Mouse (Mus musculus) cerebellum, adult 9-11 months (tissue): ENCODE results near the gene Syf2.
A peak's percentile ranks its signal among the peaks of the same experiment; 100 is the strongest.

Experiments used
- DNase-seq: peaks from one replicate; pipeline ENCODE4 v3.0.0; 2022

Gene Syf2

DNA sequence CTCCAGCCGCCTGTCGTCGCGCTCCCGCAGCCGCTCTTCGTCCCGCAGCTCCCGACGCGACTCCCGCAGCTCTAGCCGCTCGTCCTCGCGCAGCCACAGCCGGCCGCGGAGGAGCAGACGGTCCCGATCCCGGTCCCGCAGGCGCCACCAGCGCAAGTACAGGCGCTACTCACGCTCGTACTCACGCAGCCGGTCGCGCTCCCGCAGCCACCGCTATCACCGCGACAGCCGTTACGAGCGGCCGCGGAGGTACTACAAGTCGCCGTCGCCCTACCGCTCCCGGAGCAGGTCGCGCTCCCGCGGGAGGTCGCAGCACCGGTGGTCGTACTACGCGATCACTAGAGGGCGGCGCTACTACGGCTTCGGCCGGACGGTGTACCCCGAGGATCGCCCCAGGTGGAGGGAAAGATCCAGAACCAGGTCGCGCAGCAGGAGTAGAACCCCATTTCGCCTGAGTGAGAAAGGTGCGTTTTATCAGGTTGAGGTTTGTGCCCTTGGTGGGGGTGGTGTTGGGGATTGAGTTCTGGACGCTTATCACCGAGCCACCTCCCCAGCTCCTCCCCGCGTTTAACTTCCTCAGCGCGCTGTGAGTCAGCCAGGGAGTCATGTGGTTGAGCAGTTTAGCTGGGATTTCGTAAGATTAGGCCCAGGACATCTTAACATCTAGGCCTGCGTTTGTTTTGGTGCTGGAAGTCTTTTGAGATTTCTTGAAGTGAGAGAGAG lies 6.5 kb upstream of the Syf2 start:
- peak; percentile 67 for DNase-seq

DNA sequence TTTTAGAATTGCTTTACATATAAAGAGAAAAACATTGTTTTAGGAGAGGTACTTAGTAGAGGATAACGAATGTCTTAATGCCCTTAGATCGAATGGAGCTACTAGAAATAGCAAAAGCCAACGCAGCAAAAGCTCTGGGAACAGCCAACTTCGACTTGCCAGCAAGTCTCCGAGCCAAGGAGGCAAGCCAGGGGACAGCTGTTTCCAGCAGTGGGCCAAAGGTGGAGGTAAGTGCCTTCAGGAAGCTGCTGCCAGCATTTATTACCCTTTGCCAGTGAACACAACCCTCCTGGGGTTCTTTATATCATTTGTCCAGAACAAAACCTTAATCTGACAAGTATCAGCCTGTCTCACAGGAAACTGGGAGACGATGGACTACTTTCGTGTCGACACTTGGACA lies 5.5 kb upstream of the Syf2 start:
- no peak for DNase-seq

DNA sequence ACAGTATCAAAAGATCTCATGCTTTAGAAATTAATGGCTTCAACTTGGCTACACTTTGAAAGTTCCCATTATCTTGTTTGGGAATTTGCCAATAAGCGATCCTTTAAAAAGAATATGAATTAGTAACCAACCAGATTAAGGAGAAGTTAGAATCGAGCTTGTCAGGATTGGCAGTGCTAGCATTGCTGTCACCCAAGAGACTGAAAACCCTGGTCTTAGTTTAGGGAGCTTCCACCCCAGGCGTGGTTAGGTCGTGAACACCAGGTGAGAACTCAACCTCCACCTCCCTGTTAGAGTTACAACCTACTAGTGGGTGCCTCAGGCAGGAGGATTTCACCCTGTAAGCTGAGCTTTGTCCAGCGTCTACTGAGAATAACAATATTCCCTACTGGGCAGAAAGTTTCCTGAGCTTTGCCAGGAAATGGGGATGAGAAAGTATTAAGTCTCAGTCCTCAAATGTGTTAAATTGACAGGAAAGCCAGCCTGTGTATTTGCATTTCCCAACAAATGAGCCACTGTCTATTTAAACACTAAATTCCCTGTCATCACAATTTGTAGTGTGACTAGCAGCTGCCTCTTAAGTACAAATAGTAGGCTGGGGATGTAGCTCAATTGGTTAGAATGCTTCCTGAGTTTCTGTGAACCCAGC lies 2.8 kb upstream of the Syf2 start:
- DNase-seq = no peak

DNA sequence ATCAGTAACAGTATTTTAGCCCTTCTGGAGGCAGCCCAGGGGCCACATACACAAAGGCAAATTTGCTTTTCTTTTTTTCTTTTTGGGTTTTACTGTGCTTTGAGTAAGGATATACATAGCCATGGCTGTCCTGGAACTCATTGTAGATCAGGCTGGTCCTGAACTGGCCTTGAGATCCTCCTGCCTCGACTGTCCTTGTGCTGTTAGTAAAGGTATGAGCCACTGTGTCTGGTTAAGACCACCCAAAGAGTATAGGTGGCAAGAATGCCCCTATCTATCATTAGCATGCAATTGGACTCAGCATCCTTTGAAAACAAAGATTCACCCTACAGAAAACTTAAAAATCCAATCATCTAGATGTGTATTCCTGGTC lies 2.2 kb upstream of the Syf2 start:
- DNase-seq = no peak

DNA sequence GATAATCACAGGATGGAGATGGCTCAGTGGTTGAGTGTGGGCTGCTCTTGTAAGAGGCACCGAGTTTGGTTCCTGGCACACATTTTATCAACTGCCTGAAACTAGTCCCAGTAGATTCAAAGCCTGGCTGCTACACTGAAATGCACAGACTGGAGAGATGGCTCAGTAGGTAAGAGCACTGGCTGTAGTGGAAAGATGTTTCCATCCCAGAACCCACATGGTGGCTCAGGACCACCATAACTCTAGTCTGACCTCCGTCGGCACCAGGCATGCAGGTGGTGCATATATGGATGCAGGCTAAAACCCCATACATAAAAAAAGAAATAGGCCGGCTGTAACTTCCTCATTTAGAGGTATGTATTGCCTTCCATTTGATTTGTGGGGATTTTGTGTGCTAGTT lies 1.2 kb upstream of the Syf2 start:
- no peak for DNase-seq

DNA sequence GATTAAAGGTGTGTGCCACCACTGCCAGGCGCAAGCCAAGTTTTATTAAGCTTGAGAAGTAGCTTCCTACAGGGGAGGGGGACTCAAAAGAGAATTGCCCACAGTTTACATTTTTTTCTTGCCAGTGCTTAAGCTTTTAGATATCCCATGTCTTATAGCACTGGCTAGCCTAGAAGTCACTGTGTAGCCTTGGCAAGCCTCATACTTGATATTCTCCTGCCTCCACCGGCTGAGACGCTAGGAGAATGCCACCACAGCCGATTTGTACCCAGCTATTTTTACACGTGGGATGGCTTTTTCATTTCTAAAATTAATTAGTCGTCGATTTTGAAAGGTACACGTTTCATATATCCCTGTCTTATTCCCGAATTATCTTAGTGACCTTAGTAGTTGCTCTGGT lies 508 bp upstream of the Syf2 start:
- DNase-seq = no peak

DNA sequence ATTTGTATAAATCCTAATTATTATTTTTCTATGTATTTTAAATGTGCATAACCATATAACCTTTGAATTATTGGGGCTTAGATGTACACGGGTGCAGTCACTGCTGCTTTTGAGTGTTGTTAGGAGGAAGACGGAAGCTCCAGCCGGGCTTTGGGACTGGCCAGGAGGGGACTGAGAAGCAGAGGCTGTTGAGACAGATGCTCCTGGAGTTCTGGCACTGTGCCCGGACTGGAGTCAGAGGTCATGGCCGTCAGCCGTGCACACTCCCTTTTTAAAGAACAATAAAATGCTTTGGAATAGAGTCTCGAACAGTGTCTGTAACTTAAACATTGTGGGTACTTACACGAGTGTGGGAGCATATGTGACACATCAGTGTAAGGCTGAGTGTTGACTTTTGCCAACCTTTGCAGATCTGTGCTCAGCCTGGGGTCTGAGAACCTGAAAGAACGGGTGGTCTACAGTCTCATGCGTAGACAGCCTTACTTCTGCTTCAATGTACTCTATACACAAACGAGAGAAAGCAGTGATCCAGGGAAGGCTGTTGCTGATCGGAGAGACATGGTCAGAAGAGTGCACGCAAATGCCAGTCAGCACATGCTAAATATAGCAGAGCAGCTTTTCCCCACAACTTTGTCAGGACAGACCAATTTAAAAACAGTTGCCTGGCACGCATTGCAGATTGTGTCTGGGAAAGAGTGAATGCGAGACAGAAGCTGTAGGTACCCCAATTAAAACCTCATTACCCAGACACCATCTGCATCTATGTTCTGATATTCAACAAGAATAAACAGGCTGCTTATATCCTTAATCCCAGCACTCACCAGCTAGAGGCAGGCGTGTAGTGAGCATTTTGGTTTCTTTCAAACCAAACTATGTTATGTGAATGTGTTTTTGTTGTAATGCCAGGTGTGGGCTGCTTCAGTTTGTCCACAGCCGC lies 6.8 kb downstream of the Syf2 start:
- no peak for DNase-seq

DNA sequence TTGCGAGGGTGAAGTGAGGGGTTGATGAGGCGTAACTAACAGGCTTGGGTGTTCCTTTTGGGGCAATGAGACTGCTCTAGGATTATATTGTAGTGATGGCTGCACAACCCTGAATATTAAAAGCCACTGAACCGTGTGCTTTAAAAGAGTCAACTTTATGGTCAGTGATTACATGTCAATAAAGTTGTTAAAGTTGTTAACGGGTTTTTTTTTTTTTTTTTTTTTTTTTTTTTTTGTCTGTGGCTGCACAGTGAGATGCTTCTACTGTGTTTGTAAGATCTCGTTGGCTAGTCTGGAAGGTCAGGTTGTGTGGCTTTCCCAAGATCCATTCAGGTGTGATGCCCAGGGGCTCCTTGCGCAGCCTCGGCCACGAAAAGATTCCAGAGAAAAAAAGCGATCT lies 9.2 kb downstream of the Syf2 start:
- DNase-seq = no peak

DNA sequence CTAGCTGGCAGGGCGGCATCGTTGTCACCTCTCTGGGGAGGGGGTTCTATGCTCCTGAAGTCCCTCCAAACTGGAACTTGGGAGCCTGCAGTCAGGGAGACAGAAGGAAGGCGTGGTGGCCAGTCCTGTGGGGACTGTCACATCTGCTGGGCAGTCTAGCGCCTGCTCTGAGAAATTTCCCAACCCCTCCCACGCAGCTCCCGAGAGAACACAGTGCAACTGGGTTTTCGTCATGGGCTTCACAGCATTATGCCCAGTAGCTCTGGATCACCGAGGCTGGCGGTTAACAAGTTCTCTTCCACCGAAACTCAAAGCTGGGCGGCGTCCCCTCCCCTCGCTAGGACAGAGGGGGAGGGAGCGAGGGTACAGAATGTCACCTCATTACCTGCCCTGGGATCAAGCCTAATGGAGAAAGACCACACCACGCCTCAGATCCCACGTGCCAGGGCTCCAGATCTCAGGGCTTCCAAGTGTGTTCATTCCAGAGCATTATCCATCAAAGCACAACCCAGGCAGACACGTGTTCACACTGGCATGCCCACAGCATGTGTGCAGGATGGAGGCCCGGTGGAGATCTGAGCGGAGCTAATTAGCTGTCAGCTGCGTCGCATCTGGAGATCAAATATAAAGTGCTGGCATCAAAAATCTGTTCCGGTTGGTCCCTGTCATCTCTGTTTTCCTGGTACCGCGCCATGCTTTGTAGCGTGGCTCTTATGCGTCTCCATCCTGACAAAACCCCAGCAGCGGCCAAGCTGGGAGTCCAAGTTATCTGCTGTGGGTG lies 13.2 kb downstream of the Syf2 start:
- no peak for DNase-seq

DNA sequence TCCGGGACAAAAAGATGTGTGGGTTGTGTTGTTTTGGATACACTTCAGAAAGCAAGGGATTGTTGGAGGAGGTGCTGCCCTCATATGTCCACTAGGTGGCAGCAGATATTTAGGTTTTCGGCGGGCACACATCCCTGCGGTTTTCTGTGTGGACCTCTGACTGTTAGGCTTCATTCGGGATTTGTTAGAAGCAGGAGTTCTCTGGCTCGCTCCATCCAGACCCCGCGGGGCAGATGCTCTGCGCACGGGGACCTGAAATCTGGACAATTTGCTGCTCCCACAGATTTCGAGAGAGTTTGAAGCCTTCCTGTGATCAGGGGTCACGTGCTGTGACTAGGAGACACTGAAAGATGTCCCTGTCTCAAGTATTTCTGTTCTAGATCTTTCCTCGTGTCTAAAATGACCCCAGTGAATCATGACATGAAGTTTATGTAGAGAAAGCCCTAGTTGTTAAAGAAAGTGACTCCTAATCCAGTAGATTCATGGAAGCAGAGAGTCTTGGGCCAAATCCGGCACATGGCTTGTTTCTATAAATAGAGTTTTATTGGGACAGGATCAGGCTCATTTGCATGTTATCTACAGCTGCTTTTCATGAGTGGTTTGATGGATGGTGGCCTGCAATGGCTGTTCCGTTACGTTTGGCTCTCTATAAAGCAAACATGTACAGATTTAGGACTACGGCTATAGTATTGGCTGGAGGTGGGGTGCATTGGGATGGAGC lies 15.5 kb downstream of the Syf2 start:
- peak; percentile 72 for DNase-seq

DNA sequence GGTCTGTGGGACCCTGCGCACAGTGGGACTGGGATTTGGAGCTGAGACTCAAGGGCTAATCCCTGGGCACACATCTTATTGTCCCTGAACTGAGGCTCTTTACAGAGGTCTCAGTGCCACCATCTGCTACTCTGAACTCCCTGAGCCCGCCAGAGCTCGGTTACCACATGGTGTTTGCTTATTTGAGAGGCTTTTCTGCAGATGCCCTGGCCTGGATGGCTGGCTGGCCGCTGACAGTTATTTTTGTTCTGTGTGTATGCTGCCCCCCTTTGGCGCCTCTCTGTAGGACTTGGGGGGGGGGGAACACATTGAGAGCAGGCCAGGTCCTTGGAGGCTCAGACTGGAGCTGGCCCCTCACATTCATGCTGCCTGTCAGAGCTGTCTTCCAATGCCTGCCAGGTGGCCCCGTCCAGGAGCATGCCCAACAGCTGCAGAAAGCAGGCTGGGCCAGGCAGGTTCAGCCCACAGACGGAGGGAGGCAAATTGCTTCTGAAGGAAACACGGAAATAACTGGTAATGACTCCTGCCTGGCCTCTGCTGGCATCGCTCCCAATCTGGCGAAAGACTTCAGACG lies 19.9 kb downstream of the Syf2 start:
- no peak for DNase-seq

DNA sequence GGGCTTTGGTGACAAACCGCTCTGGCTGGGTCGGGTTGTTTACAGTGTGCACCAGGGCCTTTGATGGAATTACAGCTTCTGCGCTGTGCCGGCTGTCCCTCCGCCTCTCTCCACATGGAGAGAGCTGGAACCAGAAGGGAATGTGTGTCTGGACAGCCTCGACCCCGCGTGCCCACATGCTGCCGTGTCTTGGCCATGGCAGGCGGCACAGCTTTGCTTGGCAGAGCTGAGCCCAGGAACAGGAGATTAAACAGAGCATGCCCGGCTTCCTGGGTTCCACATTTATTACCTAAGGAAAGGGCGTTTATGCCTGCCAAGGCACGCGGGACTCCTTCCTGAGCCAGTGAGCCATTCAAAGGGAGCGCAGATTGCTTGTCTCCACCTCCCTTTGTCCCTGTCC lies 23.8 kb downstream of the Syf2 start:
- peak; percentile 79 for DNase-seq

DNA sequence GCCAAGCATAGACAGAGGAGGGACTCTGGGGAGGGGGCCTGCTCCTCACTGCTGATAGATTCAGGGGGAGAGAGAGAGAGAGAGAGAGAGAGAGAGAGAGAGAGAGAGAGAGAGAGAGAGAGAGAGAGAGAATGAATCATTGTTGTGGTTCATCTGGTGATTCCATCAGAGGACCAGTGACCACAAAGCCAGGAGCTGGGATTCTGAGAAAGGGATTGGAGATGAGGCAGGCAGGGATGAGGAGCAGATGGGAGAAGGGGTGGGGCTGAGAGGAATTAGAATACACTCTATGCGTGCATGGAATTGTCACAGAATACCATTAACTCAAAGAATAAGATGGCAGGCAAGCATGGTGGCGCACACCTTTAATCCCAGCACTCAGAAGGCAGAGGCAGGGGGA lies 24.5 kb downstream of the Syf2 start:
- DNase-seq = no peak

DNA sequence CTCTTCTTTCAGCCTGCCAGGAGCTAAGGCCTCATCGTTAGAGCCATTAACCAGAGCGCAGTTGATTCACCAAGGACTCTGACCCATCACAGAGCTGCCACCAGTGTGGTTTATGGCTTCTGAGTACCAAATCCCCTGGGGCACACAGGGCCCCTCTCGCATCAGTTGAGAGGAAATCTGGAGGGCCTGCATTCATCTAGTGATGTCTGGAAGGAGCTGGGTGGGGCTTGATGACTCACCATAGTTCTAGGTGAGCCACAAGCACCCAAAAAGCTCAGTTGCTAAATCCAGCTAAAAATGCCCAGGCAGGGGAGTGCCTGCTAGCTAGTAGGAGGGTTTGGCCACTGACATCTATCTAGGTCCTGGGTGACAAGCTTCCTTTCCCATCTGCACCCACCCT lies 25.1 kb downstream of the Syf2 start:
- DNase-seq = no peak

DNA sequence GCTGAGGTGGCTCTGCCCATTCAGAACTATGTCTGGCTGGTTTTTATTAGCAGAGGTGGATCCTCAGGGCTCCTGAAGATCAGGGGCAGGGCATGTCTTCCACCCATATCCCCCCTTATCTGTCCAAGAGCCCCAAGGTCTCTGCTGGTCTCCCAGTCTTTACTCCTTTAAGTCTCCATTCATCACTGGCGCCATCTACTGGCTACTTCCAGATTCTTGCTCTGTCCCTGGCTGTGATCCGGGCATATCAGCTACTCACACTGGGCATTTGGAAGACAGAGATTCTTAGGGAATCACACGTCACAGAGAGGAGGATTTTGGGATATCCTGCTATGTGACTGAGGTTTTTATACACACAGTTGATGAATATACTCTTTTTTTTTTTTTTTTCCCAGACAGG lies 25.6 kb downstream of the Syf2 start:
- DNase-seq = peak; percentile 59

DNA sequence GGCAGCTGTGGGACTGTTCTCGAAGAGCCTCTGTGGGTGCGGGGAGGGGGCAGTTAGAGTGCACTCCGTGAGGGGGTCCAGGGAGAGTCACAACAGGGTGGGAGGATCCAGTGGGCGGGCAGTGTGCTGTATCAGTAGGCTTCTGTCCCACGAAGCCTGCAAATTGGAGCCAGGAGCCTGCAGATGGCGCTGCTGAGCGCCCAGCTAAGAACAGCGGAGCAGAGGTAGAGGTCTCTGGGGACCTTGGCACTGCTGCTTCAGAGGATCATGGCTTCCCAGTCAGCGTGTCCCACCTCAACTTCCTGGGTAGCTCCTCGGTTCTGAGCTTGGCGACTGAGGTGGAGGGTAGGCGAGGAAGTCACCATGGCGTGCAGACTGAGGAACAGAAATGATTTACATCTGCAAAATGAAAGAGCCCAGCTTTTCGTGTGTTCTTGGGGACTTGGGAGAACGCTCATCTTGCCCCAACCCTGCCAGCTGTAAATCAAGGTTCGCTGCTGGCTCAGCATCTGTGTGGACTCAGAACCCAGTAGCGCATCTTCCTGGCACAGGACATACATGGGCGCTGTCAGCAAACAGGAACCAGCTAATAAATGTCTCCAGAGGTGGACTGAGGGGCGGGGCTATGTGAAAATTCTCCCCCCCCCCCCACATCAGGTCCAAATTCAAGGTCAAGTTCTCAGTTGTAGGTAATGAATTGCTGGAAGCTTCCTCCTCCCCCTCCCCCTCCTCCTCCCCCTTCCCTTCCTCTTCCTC lies 32.5 kb downstream of the Syf2 start:
- no peak for DNase-seq

DNA sequence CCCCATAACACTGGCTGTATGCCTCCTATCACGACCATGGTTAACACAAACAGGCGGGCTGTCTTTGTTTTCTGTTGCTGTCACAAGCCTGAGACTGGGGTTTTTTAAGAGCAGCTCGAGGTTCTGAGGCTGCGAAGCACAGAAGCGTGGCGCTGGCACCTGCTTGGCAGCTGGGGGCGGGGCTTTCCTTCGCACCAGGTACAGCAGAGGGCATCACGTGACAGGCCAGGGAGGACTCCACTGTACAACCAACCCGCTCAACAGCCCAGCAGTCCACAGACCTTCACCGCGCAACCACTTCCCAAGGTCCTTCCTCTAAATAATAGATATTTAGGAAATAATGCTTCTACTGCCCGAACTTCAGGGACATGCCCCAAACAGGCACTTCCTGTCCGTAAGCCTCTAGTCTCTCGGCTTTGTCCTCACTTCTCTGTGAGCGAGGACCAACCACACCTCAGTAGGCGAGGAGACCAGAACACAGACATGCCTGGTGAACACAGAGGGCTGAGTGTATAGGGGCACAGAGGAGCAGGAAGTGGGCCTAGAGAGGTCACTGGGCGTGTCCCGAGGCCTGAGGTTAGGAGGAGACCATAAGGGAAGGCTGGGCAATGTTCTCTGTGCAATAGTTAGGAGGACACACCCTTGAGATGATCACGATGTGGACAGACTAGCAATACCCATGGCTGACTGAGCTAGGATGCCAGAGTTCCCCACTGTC lies 37.3 kb downstream of the Syf2 start:
- no peak for DNase-seq

DNA sequence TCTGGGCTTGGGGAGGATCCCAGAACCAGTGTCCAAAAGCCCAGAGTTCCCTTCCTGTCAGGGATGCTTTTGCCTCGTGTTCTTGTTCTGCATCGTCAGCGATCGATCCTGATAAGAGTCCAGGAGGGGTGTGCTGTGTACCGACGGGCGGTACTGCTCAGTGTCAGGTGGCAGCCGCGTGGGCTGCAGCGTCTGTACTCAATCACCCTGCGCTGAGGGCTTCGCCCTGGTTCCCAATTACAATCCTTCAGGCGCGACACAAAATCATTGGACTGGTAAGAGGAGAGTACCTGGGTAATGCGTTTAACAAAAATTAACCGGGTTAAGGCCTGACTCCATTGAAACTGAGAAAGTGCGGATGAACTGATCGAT lies 37.9 kb downstream of the Syf2 start:
- DNase-seq = no peak

DNA sequence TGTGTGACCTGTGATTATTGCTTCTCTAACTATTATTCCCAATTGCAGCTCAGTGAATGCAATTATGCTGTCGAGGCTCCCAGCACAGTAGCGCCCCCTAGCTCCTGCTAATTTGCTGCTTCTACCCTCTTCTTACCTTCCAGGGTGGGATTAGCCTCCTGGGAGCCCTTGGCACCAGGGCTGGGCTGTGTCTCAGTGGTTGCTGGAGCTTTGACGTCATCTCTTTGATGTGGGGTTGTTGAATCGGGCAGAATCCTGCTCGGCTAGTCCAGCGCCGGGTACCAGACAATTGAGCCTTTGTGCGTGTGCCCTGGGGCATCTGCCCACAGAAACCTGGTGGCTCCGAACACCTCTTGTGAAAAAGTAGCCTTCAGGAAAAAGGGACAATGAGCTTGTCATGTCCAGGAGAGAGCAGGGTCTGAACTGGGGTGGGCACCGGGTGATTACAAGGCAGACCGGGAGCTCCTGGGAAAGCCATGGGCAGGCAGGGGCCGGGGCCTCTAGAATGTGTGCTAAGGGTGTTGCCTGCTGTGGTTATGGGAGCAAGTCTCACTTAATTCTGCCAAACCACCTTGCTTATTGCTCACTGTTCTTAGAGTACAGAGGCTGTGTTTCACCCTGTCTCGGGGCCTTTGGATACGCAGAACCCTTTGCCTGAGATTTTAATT lies 44.7 kb downstream of the Syf2 start:
- DNase-seq = no peak

DNA sequence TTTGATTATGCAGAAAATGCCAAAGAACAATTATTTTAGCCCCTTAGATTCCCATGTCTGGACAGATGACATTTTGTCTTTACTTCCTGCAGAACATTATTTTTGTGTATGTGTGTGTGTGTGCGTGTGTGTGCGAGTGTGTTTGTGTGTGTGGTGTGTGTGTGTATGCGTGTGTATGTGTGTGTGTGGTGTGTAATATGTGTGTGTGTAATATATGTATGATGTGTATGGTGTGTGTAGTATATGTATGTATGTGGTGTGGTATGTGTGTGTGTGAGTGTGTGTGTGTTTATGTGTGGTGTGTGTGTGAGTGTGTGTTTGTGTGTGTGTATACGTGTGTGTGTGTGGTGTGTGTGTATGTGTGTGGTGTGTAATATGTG lies 45.2 kb downstream of the Syf2 start:
- DNase-seq = no peak
